Mouse (Mus musculus): ENCODE results near the gene Otud7b. TPM values are rescaled to one million over a fixed set of nuclear protein-coding genes. Genes with fewer than 3 reads are reported as not detected.
A peak's percentile ranks its signal among the peaks of the same experiment; 100 is the strongest.

Gene Otud7b
- polyA plus RNA-seq, 1 experiment from 2014 or later, result 12.1 TPM

- Histone ChIP-seq H3K27me3 (ENCODE audit: control insufficient read depth, insufficient read depth, low read length) (no peaks in the 10 kb centered on the region), H3K36me3 (replicated peaks; ENCODE audit: control insufficient read depth, insufficient read depth, low read depth, low read length) (peaks cover 5% of the 10 kb centered on the region), H3K9me3 (replicated peaks; ENCODE audit: control insufficient read depth, low read length) (no peaks in the 10 kb centered on the region), H3K4me2 (ENCODE audit: low read depth, low read length) (no peak overlapping the region), H3K27ac (replicated peaks; ENCODE audit: low read depth, low read length) (no peak overlapping the region), H3K4me1 (ENCODE audit: control insufficient read depth, insufficient read depth, low read length) (peaks cover 6% of the 10 kb centered on the region; the same call in 1 of the 2 replicates), H3K9ac (replicated peaks; ENCODE audit: low read length) (no peak overlapping the region), H3K4me3 (ENCODE audit: low read depth, low read length) (no peak overlapping the region)
- 79% methylated on average over 4 of the region's 4 CpGs for WGBS
- no peak for DNase-seq (ENCODE audit: low spot score)
- ATAC-seq (replicated peaks; ENCODE audit: insufficient number of reproducible peaks, low FRiP score, low TSS enrichment, low read depth), result no peak
These were observed 55.5 kb downstream of the Otud7b start for GRCm38 (mm10) chr3:96159820-96160219.

GRCm38 (mm10) chr3:96160222-96160802 is 56.0 kb downstream of the Otud7b start:
- ATAC-seq (replicated peaks; ENCODE audit: insufficient number of reproducible peaks, low FRiP score, low TSS enrichment, low read depth) (0 out of 2 replicates have a peak, but pooled peaks have one; percentile 4), DNase-seq (ENCODE audit: low spot score) (peak; percentile 8)
- peak overlapping the region; percentile 82 for H3K4me2 ChIP-seq (ENCODE audit: low read depth, low read length)
- no peaks in the 10 kb centered on the region for H3K27me3 ChIP-seq (ENCODE audit: control insufficient read depth, insufficient read depth, low read length)
- peak overlapping the region; percentile 28 for H3K9ac ChIP-seq (replicated peaks; ENCODE audit: low read length)
- H3K4me1 ChIP-seq (ENCODE audit: control insufficient read depth, insufficient read depth, low read length), result peaks cover 6% of the 10 kb centered on the region; the same call in 1 of the 2 replicates
- H3K4me3 ChIP-seq (ENCODE audit: low read depth, low read length), result no peak overlapping the region
- H3K36me3 ChIP-seq (replicated peaks; ENCODE audit: control insufficient read depth, insufficient read depth, low read depth, low read length), result peaks cover 4% of the 10 kb centered on the region
- H3K27ac ChIP-seq (replicated peaks; ENCODE audit: low read depth, low read length), result 0 out of 2 replicates have a peak overlapping the region, but pooled peaks have one; percentile 35
- WGBS, result 45% methylated on average over 4 of the region's 4 CpGs
- H3K9me3 ChIP-seq (replicated peaks; ENCODE audit: control insufficient read depth, low read length), result no peaks in the 10 kb centered on the region

- 2% methylated on average over 12 of the region's 12 CpGs for WGBS
- DNase-seq (ENCODE audit: low spot score) (peak; percentile 82), ATAC-seq (replicated peaks; ENCODE audit: insufficient number of reproducible peaks, low FRiP score, low TSS enrichment, low read depth) (peak; percentile 83)
- H3K27ac ChIP-seq (replicated peaks; ENCODE audit: low read depth, low read length), result peak overlapping the region; percentile 63
- H3K9ac ChIP-seq (replicated peaks; ENCODE audit: low read length), result peak overlapping the region; percentile 59
- H3K9me3 ChIP-seq (replicated peaks; ENCODE audit: control insufficient read depth, low read length), result no peaks in the 10 kb centered on the region
- no peaks in the 10 kb centered on the region for H3K27me3 ChIP-seq (ENCODE audit: control insufficient read depth, insufficient read depth, low read length)
- peaks cover 6% of the 10 kb centered on the region; the same call in 1 of the 2 replicates for H3K4me1 ChIP-seq (ENCODE audit: control insufficient read depth, insufficient read depth, low read length)
- H3K36me3 ChIP-seq (replicated peaks; ENCODE audit: control insufficient read depth, insufficient read depth, low read depth, low read length), result 0 out of 2 replicates have a peak, but pooled peaks cover under 1% of the 10 kb centered on the region
- H3K4me2 ChIP-seq (ENCODE audit: low read depth, low read length), result peak overlapping the region; percentile 82
- peak overlapping the region; percentile 52 for H3K4me3 ChIP-seq (ENCODE audit: low read depth, low read length)
These were observed 56.6 kb downstream of the Otud7b start for GRCm38 (mm10) chr3:96160803-96161516.

- no peaks in the 10 kb centered on the region for H3K36me3 ChIP-seq (replicated peaks; ENCODE audit: control insufficient read depth, insufficient read depth, low read depth, low read length)
- H3K27ac ChIP-seq (replicated peaks; ENCODE audit: low read depth, low read length), result peak within 1 kb of the TSS; percentile 63
- H3K9ac ChIP-seq (replicated peaks; ENCODE audit: low read length), result peak within 1 kb of the TSS; percentile 59
- DNase-seq (ENCODE audit: low spot score) (peak; percentile 51), ATAC-seq (replicated peaks; ENCODE audit: insufficient number of reproducible peaks, low FRiP score, low TSS enrichment, low read depth) (no peak)
- H3K4me2 ChIP-seq (ENCODE audit: low read depth, low read length), result peak within 1 kb of the TSS; percentile 82
- peak within 1 kb of the TSS; percentile 52 for H3K4me3 ChIP-seq (ENCODE audit: low read depth, low read length)
- no peaks in the 10 kb centered on the region for H3K9me3 ChIP-seq (replicated peaks; ENCODE audit: control insufficient read depth, low read length)
- H3K4me1 ChIP-seq (ENCODE audit: control insufficient read depth, insufficient read depth, low read length), result peaks cover 6% of the 10 kb centered on the region; the same call in 1 of the 2 replicates
- 11% methylated on average over 16 of the region's 16 CpGs for WGBS
- H3K27me3 ChIP-seq (ENCODE audit: control insufficient read depth, insufficient read depth, low read length), result no peaks in the 10 kb centered on the region
These were observed 57.8 kb downstream of the Otud7b start, which contains the start of gene Mtmr11 for GRCm38 (mm10) chr3:96161869-96162840. Gene Mtmr11, plus strand, starts transcription at chr3:96162004.

- peak overlapping the region; percentile 52; the same call in 1 of the 2 replicates for H3K4me3 ChIP-seq (ENCODE audit: low read depth, low read length)
- H3K4me1 ChIP-seq (ENCODE audit: control insufficient read depth, insufficient read depth, low read length), result peaks cover 6% of the 10 kb centered on the region; the same call in 1 of the 2 replicates
- H3K9me3 ChIP-seq (replicated peaks; ENCODE audit: control insufficient read depth, low read length), result no peaks in the 10 kb centered on the region
- no peak overlapping the region for H3K27ac ChIP-seq (replicated peaks; ENCODE audit: low read depth, low read length)
- 83% methylated on average over 6 of the region's 6 CpGs for WGBS
- H3K36me3 ChIP-seq (replicated peaks; ENCODE audit: control insufficient read depth, insufficient read depth, low read depth, low read length), result no peaks in the 10 kb centered on the region
- peak overlapping the region; percentile 82 for H3K4me2 ChIP-seq (ENCODE audit: low read depth, low read length)
- DNase-seq (ENCODE audit: low spot score) (no peak), ATAC-seq (replicated peaks; ENCODE audit: insufficient number of reproducible peaks, low FRiP score, low TSS enrichment, low read depth) (no peak)
- no peaks in the 10 kb centered on the region for H3K27me3 ChIP-seq (ENCODE audit: control insufficient read depth, insufficient read depth, low read length)
- no peak overlapping the region for H3K9ac ChIP-seq (replicated peaks; ENCODE audit: low read length)
These were observed 58.7 kb downstream of the Otud7b start for GRCm38 (mm10) chr3:96163040-96163439.

- H3K4me3 ChIP-seq (ENCODE audit: low read depth, low read length), result no peak overlapping the region
- H3K4me2 ChIP-seq (ENCODE audit: low read depth, low read length), result no peak overlapping the region
- no peak overlapping the region for H3K27ac ChIP-seq (replicated peaks; ENCODE audit: low read depth, low read length)
- DNase-seq (ENCODE audit: low spot score), result no peak
- H3K27me3 ChIP-seq (ENCODE audit: control insufficient read depth, insufficient read depth, low read length), result no peaks in the 10 kb centered on the region
- WGBS, result 67% methylated on average over 12 of the region's 12 CpGs
- H3K9me3 ChIP-seq (replicated peaks; ENCODE audit: control insufficient read depth, low read length), result no peaks in the 10 kb centered on the region
- ATAC-seq (replicated peaks; ENCODE audit: insufficient number of reproducible peaks, low FRiP score, low TSS enrichment, low read depth), result no peak
- no peak overlapping the region for H3K9ac ChIP-seq (replicated peaks; ENCODE audit: low read length)
- no peaks in the 10 kb centered on the region for H3K36me3 ChIP-seq (replicated peaks; ENCODE audit: control insufficient read depth, insufficient read depth, low read depth, low read length)
- H3K4me1 ChIP-seq (ENCODE audit: control insufficient read depth, insufficient read depth, low read length), result no peaks in the 10 kb centered on the region
These were observed 64.3 kb downstream of the Otud7b start for GRCm38 (mm10) chr3:96168466-96169158.

GRCm38 (mm10) chr3:96170276-96170675 is 65.9 kb downstream of the Otud7b start:
- Histone ChIP-seq H3K9ac (replicated peaks; ENCODE audit: low read length) (no peak overlapping the region), H3K27ac (replicated peaks; ENCODE audit: low read depth, low read length) (no peak overlapping the region), H3K4me1 (ENCODE audit: control insufficient read depth, insufficient read depth, low read length) (no peaks in the 10 kb centered on the region), H3K9me3 (replicated peaks; ENCODE audit: control insufficient read depth, low read length) (no peaks in the 10 kb centered on the region), H3K27me3 (ENCODE audit: control insufficient read depth, insufficient read depth, low read length) (no peaks in the 10 kb centered on the region), H3K4me2 (ENCODE audit: low read depth, low read length) (no peak overlapping the region), H3K36me3 (replicated peaks; ENCODE audit: control insufficient read depth, insufficient read depth, low read depth, low read length) (no peaks in the 10 kb centered on the region), H3K4me3 (ENCODE audit: low read depth, low read length) (no peak overlapping the region)
- no peak for ATAC-seq (replicated peaks; ENCODE audit: insufficient number of reproducible peaks, low FRiP score, low TSS enrichment, low read depth)
- DNase-seq (ENCODE audit: low spot score), result no peak
- WGBS, result 84% methylated on average over 4 of the region's 4 CpGs
